Mouse (Mus musculus) frontal cortex, postnatal 25 days (tissue): ENCODE measurements around the gene A930033H14Rik.

Experiments
- DNase-seq, 2 experiments: peaks; one replicate each; pipeline ENCODE4 v3.0.0; 2022; ENCODE audit warnings: low spot score in 2 of 2

A930033H14Rik gene

DNA sequence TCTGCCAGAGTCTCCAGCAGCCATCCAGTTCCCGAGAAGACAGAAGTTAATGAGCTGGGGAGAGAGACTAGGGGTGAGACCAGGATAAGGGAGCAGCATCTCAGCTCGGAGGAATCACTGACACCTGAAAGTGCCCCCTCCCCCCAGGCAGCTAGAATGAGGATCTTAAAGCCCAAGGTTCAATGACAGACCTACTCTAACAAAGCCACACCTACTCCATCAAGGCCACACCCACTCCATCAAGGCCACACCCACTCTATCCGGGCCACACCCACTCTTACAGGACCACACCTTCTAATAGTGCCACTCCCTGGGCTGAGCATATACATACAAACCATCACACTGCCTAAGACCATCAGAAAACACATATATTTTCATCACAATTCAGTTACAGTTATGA is 24.3 kb upstream of the A930033H14Rik start:
- DNase-seq: no peak

DNA sequence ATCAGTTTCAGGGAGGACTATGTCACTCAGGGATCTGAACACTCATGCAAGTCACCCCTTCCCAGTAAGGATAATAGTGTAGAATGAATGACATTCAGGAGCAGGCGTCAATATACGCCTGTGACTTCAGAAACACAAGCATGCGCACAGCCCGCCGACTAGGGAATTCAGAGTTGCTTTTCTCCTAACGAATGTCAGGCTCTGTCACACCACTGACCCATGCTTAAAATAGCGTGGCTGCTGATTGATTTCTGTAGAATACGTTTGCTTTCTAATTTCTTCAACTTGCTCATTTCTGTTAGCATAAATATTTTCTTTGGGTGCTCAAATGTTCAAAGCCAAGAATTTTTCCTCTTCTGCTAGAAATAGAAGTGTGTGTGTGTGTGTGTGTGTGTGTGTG is 13.1 kb upstream of the A930033H14Rik start:
- DNase-seq: no peak

DNA sequence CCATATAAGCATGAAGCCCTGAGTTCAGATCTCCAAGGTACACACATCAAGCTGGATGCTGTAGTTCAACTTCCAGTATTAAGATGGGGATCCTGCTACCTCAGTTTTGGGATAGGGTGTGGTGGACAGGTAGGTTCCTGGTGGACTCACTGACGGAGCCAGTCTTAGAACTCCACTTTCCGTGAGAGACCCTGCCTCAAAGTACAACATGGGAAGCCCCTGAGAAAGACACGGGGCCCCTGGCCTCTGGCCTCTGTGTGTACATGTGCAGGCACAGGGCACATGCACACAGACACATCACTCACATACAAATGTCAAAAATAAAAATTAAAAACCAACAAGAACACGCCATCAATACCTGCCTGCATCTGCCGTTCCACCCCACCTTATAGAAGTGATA is 12.6 kb upstream of the A930033H14Rik start:
- no peak for DNase-seq

DNA sequence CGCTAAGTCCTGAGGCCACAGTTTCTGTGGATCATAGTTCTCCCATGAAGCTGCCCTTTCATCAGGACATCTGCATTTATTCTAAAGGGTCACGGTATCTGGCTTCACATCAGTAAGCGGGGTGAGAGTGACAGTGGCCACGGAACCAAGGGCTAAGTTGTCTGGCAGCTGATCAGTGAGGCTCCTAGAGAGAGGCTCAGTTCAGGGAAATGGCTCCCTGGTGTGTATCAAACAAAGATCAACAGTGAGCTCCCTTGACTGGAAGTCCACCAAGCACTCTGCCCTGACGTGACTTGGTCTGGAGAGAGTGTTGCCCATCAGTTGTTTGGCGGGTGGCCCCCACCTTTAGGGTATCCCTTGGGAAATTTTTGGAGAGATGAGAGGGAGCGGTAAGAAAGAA is 11.4 kb upstream of the A930033H14Rik start:
- no peak for DNase-seq

DNA sequence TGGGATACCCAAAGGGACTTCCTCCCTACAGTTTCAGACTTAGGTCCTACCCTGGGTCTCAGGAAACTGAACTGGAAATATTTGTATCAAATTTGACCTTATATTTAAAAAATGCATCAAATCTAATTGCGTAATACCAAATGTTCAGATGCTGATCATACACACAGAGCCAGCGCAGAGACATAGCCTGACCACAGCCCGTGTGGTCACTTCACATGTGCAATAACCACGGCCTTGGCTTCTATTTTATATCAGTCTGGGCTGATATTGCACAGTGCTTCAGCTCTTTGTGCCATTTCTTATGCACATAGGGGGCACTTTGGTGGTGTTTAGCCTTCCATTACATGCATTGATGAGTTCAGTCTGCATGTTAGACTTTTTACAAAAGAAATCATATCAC is 10.3 kb upstream of the A930033H14Rik start:
- DNase-seq: no peak

DNA sequence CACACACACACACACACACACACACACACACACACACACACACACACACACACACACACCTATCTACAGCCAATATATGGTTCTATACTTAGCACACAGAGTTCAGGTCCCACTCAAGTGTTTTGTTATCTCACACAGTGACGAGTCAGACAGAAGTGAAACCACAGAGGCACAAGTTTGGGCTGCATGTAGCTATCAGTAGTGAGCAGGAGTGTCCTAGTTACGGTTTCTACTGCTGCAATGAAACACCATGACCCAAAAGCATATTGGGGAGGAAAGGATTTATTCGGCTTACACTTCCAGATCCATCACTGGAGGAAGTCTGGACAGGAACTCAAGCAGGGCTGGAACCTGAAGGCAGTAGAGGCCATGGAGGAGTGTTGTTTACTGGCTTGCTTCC is 9.1 kb upstream of the A930033H14Rik start:
- no peak for DNase-seq

DNA sequence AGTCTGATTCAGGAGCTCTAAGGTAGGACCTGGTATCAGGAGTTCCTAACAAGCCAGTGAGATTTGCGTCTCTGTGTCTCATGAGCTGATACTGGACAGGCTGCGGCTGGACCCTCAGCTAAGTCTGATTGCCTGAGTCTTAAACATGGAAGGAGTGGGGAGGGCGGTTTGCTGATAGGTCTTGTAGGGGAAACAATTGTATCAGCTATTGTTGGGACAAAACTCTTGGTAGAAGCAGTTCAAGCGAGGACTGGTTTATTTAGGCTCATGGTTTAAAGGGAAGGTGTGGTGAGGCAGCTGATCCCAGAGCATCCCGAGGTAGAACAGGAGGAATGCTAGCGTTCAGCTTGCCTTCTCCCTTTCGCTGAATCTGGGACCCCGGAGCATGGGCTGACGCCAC is 8.2 kb upstream of the A930033H14Rik start:
- no peak for DNase-seq

DNA sequence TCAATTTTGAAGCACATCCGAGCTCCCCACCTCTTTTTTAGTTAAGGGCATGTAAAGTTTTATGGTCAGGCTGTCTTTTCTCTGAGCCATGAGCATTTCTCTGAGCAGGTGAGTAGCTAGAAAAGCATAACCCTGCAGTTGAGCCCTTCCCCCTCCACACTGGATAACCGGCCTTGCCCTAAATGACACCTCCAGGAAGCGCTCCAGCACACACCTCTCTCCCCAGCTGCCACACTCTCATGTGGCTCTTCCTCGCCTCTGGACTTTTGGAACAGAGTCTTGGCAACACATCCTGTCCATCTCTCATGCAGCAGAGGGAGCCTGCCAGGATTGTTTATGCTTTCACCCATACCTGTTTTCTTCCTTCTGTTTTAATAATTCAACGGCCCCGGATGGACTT is 7.4 kb upstream of the A930033H14Rik start:
- no peak for DNase-seq

DNA sequence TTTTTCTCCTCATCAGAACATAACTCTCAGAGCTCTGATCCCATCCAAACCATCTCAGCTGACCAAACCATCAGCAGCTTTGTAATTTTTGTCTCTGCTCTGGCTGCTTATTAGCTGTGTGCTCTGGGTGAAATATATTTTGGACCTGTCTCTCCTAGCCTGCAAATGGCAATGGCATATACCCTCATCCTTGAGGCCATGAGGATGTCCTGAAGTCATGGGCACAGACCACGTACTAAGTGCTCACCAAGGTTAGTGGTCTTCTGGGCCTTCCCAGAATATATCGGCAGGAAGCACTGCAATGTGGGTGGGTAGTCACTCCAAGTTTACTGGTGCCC is 6.4 kb upstream of the A930033H14Rik start:
- DNase-seq: no peak

DNA sequence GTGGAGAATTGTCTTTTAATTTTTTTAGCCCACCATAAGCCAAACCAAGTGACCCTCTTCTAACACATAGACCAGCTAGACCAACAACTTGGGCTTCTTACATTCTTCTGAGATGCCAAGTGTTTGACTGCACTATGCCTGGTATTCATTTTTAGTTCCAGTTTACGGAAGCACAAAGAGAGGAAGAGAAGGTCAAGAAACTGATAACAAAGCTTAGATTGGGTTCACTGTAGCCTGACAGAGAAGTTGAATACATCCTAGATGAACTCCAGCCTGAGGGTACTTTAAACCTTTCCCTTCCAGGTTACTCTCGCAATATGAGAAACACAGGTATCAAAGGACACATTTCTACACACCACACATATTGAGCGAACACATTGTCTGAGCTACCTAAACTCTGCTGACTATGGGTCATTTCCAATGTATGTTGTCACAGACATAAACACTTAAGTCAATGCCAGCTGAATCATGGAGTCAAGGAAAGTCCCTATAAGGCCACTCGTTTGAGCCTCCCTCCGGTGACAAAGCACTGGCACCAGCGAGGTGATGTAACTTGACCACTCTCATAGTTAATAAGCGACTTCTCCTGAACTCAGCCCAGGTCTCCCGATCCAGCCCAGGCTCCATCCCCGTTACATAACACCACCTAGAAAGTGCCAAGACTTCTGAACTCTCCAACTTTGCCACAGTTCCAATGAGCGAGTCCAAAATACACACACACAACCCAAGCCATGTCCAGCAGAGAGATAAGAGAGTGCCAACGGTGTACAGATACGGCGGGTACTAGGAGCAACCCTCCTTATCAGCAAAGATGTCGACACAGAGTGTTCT is 5.8 kb upstream of the A930033H14Rik start:
- no peak for DNase-seq

DNA sequence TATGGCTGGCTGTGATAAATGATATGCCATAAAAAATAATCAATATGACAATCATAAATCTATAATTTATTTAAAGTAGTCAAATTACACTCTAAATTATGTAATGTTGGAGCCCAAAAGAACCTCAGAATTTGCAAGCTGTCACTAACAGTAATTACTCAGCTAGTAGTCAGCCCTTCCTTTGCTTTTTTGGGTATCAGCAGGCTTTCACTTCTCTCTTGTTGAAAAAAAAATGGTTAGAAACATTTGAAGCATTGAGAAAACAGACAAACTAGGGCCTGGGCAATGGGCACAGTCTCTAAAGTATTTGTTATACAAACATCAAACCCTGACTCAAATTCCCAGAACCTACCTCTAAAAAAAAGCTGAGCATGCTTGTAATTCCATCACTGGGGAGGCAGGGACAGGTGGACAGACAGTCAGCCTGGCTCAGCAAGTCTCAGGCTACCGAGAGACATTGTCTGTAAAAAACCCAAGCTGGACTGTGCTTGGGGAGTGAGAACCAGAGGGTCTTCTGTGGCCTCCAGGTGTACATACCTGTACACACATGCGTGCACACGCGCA is 4.3 kb upstream of the A930033H14Rik start:
- no peak for DNase-seq

DNA sequence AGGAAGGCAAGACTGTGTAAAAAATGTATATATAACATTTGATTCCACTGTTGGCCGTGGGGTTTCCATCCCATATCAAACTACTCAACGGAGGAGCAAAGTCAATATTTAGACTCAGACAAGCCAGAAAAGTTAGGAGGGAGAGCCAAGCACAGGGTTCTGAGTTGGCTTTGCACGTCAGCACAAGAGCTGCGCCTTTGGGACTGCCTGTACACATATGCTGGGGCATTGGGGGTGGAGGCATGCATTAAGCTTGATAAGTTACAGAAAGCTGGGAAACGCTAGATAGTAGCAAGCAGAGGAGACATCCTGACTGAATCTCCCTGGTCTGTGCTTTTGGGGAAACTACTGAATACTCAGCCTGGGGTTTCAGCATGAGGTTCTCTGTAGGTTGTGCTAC is 1.1 kb upstream of the A930033H14Rik start:
- no peak for DNase-seq

DNA sequence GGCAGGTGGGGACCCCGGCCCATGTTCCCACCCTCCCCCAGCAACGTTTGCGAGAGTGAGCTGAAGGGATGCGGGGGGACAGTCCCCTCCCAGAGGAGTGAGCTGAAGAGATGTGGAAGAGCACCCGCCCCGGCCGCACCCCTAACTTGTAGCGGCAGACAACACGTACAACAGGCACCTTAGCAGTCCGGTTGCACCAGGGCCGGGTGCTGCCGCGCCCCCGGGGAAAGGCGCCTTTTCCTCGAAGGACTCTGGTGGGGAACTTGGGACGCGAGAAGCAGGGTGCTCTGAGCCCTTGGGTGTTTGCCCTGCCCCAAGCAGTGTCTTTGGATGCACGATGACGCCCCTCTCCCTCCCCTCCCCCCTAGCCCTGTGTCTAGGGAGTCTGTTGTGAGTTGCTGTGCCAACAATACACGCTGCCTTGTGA is 566 bp upstream of the A930033H14Rik start:
- no peak for DNase-seq

DNA sequence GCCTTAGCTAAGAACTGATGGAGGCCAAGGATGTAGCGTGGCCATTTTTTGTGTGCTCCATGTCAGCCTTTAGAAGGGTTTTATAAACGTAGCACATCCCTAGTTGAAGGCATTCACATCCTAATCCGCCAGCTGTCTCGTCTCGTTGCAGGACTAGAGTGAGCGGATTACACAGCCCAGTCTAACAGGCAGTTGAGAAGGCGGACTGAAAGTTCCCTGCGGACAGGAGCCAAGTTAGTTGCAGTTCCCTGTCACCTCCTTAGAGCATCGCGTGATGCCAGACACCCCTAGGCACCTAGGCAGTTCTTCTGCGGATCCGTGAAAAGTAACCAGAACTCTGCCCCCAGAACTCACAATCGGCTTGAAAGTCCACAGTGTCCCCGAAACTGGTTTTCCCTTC is 922 bp downstream of the A930033H14Rik start:
- DNase-seq: peak in 1 of 2 experiments; percentile 24

DNA sequence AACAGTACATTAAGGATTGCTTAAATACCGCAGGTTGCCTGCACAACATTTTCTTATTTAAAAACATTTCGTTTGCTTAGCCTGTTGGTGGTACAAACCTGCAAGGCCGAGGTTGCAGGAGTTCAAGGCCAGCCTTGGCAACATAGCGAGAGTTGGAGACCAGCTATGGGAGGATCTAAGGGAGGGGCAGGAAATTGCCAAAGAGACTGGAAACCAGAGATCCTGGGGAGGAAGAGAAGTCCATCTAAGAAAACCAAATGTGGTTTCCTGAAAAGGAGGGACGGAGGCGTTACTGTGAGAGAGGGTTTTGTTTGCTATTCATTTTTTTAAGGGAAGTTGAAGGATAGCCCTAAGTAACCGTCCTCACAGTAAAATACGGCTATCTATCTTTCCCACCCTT is 1.3 kb downstream of the A930033H14Rik start:
- DNase-seq: no peak

DNA sequence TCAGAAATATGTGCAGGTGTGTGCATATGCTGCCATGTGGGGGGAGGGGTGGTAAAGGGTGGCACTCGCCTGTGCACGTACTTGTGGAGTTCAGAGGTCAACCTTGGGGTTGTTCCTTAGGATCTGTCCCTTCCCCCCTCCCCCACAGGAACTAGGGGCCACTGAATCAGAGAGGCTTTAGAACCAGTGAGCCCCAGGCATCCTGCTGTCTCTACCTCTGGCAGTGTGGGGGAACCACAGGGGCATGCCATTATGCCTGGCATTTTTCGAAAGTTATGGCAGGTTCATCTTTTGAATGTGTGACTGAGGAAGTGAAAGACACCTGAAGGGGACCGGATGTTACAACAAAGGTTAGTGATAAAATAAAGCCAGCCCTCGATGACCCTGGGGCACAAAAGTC is 2.2 kb downstream of the A930033H14Rik start:
- no peak for DNase-seq

DNA sequence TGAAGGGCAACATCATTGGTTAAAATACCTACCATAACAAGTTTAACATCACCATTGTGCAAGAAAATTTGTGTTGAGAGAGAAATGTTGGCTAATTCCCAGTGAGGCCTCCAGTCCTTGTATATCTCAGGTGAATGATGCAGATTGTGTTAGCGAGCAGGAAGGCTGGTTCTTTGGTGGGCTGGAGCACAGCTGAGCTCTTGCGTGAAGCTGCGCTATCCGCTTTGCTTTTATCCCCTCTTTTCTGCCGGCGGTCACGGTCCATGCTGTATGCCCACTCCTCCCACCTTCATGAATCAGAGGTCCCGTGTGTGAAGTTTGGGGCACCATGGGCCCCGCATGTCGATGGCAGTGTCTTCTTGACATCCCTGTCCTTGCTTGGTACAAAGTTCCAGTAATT is 2.9 kb downstream of the A930033H14Rik start:
- no peak for DNase-seq

DNA sequence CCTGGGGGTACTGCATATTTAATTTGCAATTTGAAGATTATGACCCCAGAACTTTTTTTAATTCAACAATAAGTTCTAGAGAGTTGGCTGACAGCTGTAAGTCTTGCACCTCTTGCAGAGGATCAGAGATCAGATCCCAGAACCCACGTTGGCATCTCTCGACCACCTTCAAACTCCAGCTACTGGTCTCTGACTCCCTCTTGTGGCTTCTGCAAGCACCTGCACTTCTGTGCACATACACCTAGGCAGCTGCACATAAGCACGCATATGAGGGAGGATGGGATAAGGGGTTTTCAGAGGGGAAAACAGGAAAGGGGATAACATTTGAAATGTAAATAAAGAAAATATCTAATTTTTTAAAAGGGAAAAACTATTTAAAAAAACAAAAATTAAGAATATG is 4.2 kb downstream of the A930033H14Rik start:
- DNase-seq: no peak

DNA sequence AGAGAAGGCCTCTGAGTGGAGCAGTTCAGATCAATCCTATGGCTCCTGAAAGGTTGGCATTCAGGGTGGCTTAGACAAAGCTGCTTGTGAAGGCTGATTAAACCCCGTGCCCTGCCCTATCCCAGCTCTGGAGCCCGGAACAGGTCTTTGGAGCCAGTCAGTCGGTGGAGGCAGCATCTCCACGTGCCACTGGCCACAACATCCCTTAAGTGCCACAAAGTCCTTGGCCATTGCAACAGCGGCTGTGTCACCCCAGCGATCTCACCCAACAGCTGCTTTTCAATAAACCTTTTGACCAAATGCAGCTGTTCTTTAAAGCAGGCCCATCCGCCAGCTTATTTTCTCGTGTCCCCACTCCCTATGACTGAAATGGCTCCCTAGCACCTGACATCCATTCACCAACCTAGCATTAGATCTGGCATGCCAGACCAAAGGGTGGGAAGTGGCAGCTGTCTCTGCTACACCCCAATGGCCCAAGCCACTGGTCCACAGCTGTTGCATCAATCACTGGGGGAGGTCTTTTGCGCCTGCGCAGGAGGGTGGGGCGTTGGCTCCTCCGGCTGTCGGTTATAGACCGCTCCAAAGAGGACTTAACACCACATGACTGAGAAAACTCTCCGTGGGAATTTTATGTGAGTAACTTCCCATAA is 4.8 kb downstream of the A930033H14Rik start:
- peak in 1 of 2 experiments; percentile 3 for DNase-seq

DNA sequence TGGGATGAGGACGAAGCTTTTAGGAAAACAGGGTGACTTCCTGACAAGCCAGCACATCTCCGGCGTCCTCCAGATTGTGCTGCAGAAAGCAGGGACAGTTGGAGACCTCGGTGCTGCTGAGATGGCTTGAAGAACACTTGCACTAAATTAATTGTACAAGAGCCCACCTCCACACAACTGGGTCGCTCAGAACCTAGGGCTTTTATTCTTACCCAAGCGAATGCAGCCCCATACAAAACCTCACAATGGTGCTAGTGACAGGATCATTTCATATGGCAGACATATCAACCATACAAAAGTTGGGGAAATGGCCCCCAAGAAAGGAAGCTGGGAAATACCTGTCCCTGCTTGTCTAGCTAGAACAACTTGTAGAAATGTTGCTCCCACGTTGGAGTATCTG is 5.4 kb downstream of the A930033H14Rik start:
- no peak for DNase-seq

DNA sequence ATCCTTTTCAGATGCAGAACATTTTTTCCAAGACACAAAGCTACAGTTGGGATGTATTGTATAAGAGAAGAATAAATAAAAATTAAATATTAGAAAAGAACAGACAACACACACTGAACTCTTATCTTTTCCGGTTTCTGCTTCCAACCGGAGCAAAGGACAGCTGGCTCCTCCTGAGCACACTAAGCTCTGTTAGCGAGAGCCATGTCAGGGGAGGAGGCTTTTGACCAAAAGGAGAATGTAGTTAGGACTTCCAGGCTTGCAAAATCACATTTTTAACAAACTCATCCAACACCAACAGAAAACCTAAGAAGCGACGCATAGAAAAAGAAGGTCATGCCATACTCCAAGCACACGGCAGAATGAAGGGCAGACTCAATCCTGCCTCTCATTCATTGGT is 6.8 kb downstream of the A930033H14Rik start:
- DNase-seq: no peak

DNA sequence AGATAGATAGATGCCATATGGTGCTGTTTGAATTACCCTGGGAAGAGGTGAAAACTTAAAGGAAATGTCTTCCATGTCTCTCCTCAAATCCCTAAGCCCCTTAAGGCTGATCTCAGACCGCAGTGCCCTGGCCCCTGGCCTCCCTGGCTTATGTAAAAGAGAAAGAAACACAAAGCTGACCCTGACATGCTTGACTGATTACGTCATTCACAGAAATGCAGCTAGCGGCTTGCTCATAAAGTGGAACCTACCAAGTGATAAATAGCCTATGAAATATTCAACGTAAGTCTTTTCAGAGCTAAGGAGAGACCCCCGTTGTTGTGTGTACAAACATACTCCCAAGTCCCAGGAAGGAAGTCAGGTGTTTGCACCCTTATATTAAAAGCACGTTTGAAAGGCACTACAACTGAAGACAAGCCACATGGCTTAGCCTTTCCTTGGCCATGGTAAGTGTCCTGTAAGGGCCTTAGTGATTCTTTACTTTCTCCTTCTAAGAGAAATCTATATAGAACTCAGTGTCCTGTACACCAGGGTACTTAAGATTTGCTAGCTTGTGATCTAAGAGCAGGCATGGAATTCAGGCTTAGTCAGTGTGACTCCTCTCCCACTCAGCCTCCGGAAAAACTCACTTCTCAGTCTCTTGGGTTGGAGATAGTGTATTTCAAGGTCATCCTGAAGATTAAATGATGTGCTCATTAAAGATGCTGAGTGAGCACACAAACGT is 8.1 kb downstream of the A930033H14Rik start:
- no peak for DNase-seq

DNA sequence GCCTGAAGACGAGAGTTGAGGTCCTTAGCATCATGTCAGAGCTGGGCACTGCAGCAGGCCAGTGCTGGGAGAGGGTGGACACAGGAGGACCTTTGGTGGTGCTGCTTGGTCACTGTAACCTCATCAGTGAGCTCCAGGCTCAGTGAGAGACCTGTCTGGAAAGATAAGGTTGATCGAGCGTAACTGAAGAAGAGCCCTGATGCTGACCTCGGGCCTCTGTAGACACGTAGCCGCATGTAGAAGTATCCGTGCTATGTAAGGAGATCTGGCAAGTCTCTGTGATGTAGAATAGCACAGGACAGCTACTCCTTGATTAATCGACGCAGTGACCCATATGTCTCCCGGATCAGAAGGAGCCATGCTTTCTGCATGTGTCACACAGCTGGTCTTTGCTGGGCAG is 19.2 kb downstream of the A930033H14Rik start:
- no peak for DNase-seq
